Mouse (Mus musculus) central nervous system, embryonic 18 days (tissue): ENCODE measurements around the gene Rnf138rt1. TPM values are rescaled to one million over a fixed set of nuclear protein-coding genes. Genes with fewer than 3 reads are reported as not detected.

Experiments used
- polyA plus RNA-seq: library from polyadenylated mRNA; depleted of rRNA; stranded (reverse); fragments of >200 nt; gene quantifications from 2 replicates; pipeline ENCODE4 v1.2.3, GENCODE M21; 2012; rRNA removed

Rnf138rt1 gene
- polyA plus RNA-seq, result 3.8 and 4.3 TPM in 2 replicates

GRCm38 (mm10) chrX:163760617-163761434 lies at the start of gene Rnf138rt1:
Rnf138rt1 (minus strand) TSS chrX:163761329.

Other genes with a start within 250 kb of the Rnf138rt1 start
- 0.20 and 0.22 TPM in 2 replicates for gene Grpr, start 211.7 kb downstream of the Rnf138rt1 start, polyA plus RNA-seq
- gene Ap1s2, start 147.7 kb upstream of the Rnf138rt1 start, polyA plus RNA-seq, result 53.8 and 57.5 TPM in 2 replicates
- gene Zrsr2, start 197.3 kb upstream of the Rnf138rt1 start, polyA plus RNA-seq, result 30.4 and 34.2 TPM in 2 replicates